Mouse (Mus musculus): ENCODE results near the gene Vmn2r74. TPM values are rescaled to one million over a fixed set of nuclear protein-coding genes. Genes with fewer than 3 reads are reported as not detected.

Gene Vmn2r74
- not detected in 2 replicates for total RNA-seq (2015; ENCODE audit: low replicate concordance)
- not detected in 2 replicates for total RNA-seq (2017; ENCODE audit: low replicate concordance)

- no peak for ATAC-seq (replicated peaks; ENCODE audit: low FRiP score, poor library complexity, severe bottlenecking)
Measured at GRCm38 (mm10) chr7:85961529-85961928, at the start of gene Vmn2r74. Gene Vmn2r74 (minus strand): TSS chr7:85961629.

GRCm38 (mm10) chr7:86007533-86007932 lies 46.1 kb upstream of the Vmn2r74 start:
- no peak for ATAC-seq (replicated peaks; ENCODE audit: low FRiP score, poor library complexity, severe bottlenecking)

Other genes with a start within 250 kb of the Vmn2r74 start
- gene Vmn2r72, start 206.5 kb downstream of the Vmn2r74 start, total RNA-seq (2015; ENCODE audit: low replicate concordance) = not detected in 2 replicates
- 0.09 TPM in 1 of 2 replicates, not detected in the other for gene Vmn2r72, start 206.5 kb downstream of the Vmn2r74 start, total RNA-seq (2017; ENCODE audit: low replicate concordance)
- not detected in 2 replicates for gene Vmn2r73, start 85.4 kb downstream of the Vmn2r74 start, total RNA-seq (2015; ENCODE audit: low replicate concordance)
- gene Vmn2r73, start 85.4 kb downstream of the Vmn2r74 start, total RNA-seq (2017; ENCODE audit: low replicate concordance) = not detected in 2 replicates
- gene Vmn2r75, start 210.1 kb upstream of the Vmn2r74 start, total RNA-seq (2015; ENCODE audit: low replicate concordance) = not detected in 2 replicates
- not detected in 2 replicates for gene Vmn2r75, start 210.1 kb upstream of the Vmn2r74 start, total RNA-seq (2017; ENCODE audit: low replicate concordance)

All from erythroblast, adult 5-6 weeks (primary cell).